Mouse (Mus musculus): Measurements from ENCODE around the gene Prkn.

GRCm38 (mm10) chr17:11768971-11769370 lies 928.8 kb downstream of the Prkn start:
- TF ChIP-seq POLR2A (IDR thresholded peaks at IDR 0.05; ENCODE audit: extremely low read depth, insufficient read depth, low read length) (no peak), CTCF (IDR thresholded peaks at IDR 0.05; ENCODE audit: low read depth, low read length) (no peak)

Data from liver, adult 2 months (tissue).